Mouse (Mus musculus) MEL (cell line): ENCODE measurements at regions not wholly inside any gene's neighbourhood (a gene's known extent, or its start where the extent isn't known, plus 50 kb on each side); places are given as distances from the start of the nearest gene placed in this dataset.

Experiments
- DNase-seq: peaks from one replicate; pipeline ENCODE4 v3.0.0; 2011; ENCODE audit warnings: low read depth, low spot score
- H3K27ac ChIP-seq: 2 replicates; pipeline ENCODE4 v1.5.1; 2012; ENCODE audit warnings: low read depth, mild to moderate bottlenecking, control low read depth, low read length, moderate library complexity; ENCODE audit not compliant: control insufficient read depth
- H3K27me3 ChIP-seq, 2 experiments: fragments of 150-350 bp in 1 of 2; sonication (generic) in 1 of 2; 2 replicates each; pipeline ENCODE4 v1.6.1; 2012; ENCODE audit warnings: low read length in 2 of 2, mild to moderate bottlenecking in 2 of 2, improper control_type of control experiment in 1 of 2, moderate library complexity in 1 of 2; ENCODE audit not compliant: insufficient read depth in 2 of 2, control insufficient read depth in 1 of 2
- H3K36me3 ChIP-seq, 2 experiments: 2 replicates each; pipeline ENCODE4 v1.6.1; 2012 to 2014; ENCODE audit warnings: low read length in 2 of 2, improper control_type of control experiment in 1 of 2, inconsistent platforms in 1 of 2, mild to moderate bottlenecking in 1 of 2; ENCODE audit not compliant: insufficient read depth in 2 of 2, control insufficient read depth in 1 of 2
- H3K4me1 ChIP-seq, 2 experiments: fragments of 150-350 bp in 1 of 2; sonication (generic) in 1 of 2; 2 replicates each; pipeline ENCODE4 v1.6.1; 2012; ENCODE audit warnings: low read length in 2 of 2, improper control_type of control experiment in 1 of 2, mild to moderate bottlenecking in 1 of 2; ENCODE audit not compliant: insufficient read depth in 2 of 2, control insufficient read depth in 1 of 2
- H3K4me3 ChIP-seq, 2 experiments: fragments of 150-350 bp in 1 of 2; sonication (generic) in 1 of 2; 2 replicates each; pipeline ENCODE4 v1.5.1; 2012; ENCODE audit warnings: low read depth in 2 of 2, low read length in 2 of 2, mild to moderate bottlenecking in 2 of 2, moderate library complexity in 2 of 2, control low read depth in 1 of 2, improper control_type of control experiment in 1 of 2; ENCODE audit not compliant: control insufficient read depth in 1 of 2, insufficient read depth in 1 of 2
- H3K79me2 ChIP-seq: 2 replicates; pipeline ENCODE4 v1.6.1; 2012; ENCODE audit warnings: mild to moderate bottlenecking, low read length, moderate library complexity; ENCODE audit not compliant: control insufficient read depth, poor library complexity, insufficient read depth
- H3K9ac ChIP-seq: 2 replicates; pipeline ENCODE4 v1.6.1; 2012; ENCODE audit warnings: low read depth, mild to moderate bottlenecking, control low read depth, low read length, moderate library complexity; ENCODE audit not compliant: control insufficient read depth, poor library complexity, severe bottlenecking
- H3K9me3 ChIP-seq: fragments of 150-350 bp; sonication (generic); replicated peaks from 2 replicates; pipeline ENCODE4 v1.6.1; 2012; ENCODE audit warnings: mild to moderate bottlenecking, low read length, improper control_type of control experiment, moderate library complexity; ENCODE audit not compliant: insufficient read depth
- CHD2 ChIP-seq: IDR thresholded peaks from 2 replicates; pipeline ENCODE4 v1.6.1; 2011; ENCODE audit warnings: low read length, improper control_type of control experiment
- CTCF ChIP-seq, 3 experiments: IDR thresholded peaks in 2 of 3; conservative IDR thresholded peaks in 1 of 3; 2 replicates each; pipeline ENCODE4 v1.5.1; 2011 to 2012; ENCODE audit warnings: low read length in 3 of 3, low read depth in 2 of 3, mild to moderate bottlenecking in 2 of 3, improper control_type of control experiment in 1 of 3, inconsistent platforms in 1 of 3, mixed read lengths in 1 of 3, moderate library complexity in 1 of 3; ENCODE audit not compliant: control insufficient read depth in 1 of 3, insufficient read depth in 1 of 3, poor library complexity in 1 of 3, severe bottlenecking in 1 of 3
- EP300 ChIP-seq, 2 experiments: IDR thresholded peaks; 2 replicates each; pipeline ENCODE4 v1.6.1; 2011; ENCODE audit warnings: improper control_type of control experiment in 2 of 2, low read length in 2 of 2, low read depth in 1 of 2, mild to moderate bottlenecking in 1 of 2
- ETS1 ChIP-seq: IDR thresholded peaks from 2 replicates; pipeline ENCODE4 v1.6.1; 2012; ENCODE audit warnings: low read depth, mild to moderate bottlenecking, inconsistent platforms, low read length, improper control_type of control experiment, moderate library complexity
- GABPA ChIP-seq: IDR thresholded peaks from 2 replicates; pipeline ENCODE4 v1.6.1; 2012; ENCODE audit warnings: low read depth, mild to moderate bottlenecking, inconsistent platforms, low read length, improper control_type of control experiment, moderate library complexity
- GATA1 ChIP-seq: IDR thresholded peaks from 2 replicates; pipeline ENCODE4 v1.6.1; 2011; ENCODE audit warnings: low read depth, low read length, improper control_type of control experiment
- HCFC1 ChIP-seq: IDR thresholded peaks from 2 replicates; pipeline ENCODE4 v1.6.1; 2012; ENCODE audit warnings: low read depth, mild to moderate bottlenecking, inconsistent platforms, low read length, improper control_type of control experiment, moderate library complexity
- MAZ ChIP-seq: IDR thresholded peaks from 2 replicates; pipeline ENCODE4 v1.6.1; 2012; ENCODE audit warnings: low read depth, mild to moderate bottlenecking, inconsistent platforms, low read length, improper control_type of control experiment
- MYB ChIP-seq: IDR thresholded peaks from 2 replicates; pipeline ENCODE4 v1.6.1; 2011; ENCODE audit warnings: mild to moderate bottlenecking, low read depth, low read length, improper control_type of control experiment
- MYC ChIP-seq: IDR thresholded peaks from 2 replicates; pipeline ENCODE4 v1.6.1; 2011; ENCODE audit warnings: low read depth, mild to moderate bottlenecking, low read length, improper control_type of control experiment, moderate library complexity
- NRF1 ChIP-seq: IDR thresholded peaks from 2 replicates; pipeline ENCODE4 v1.6.1; 2014; ENCODE audit warnings: low read depth, mild to moderate bottlenecking, inconsistent platforms, low read length, improper control_type of control experiment, moderate library complexity; ENCODE audit not compliant: poor library complexity, insufficient read depth, severe bottlenecking
- POLR2A ChIP-seq, 2 experiments: IDR thresholded peaks; 2 replicates each; pipeline ENCODE4 v1.6.1; 2011 to 2012; ENCODE audit warnings: low read length in 2 of 2, mild to moderate bottlenecking in 2 of 2, control low read depth in 1 of 2, improper control_type of control experiment in 1 of 2, low read depth in 1 of 2, moderate library complexity in 1 of 2; ENCODE audit not compliant: control insufficient read depth in 1 of 2, insufficient read depth in 1 of 2, poor library complexity in 1 of 2
- POLR2AphosphoS2 ChIP-seq: IDR thresholded peaks from 2 replicates; pipeline ENCODE4 v1.6.1; 2011; ENCODE audit warnings: low read length, improper control_type of control experiment
- RAD21 ChIP-seq: IDR thresholded peaks from 2 replicates; pipeline ENCODE4 v1.6.1; 2011; ENCODE audit warnings: mild to moderate bottlenecking, low read depth, low read length, improper control_type of control experiment
- RCOR1 ChIP-seq: IDR thresholded peaks from 2 replicates; pipeline ENCODE4 v1.6.1; 2012; ENCODE audit warnings: low read depth, mild to moderate bottlenecking, inconsistent platforms, low read length, improper control_type of control experiment
- TAL1 ChIP-seq: IDR thresholded peaks from 2 replicates; pipeline ENCODE4 v1.6.1; 2012; ENCODE audit warnings: mild to moderate bottlenecking, inconsistent platforms, low read length, moderate library complexity, mixed read lengths
- TCF12 ChIP-seq: IDR thresholded peaks from 2 replicates; pipeline ENCODE4 v1.6.1; 2014; ENCODE audit warnings: low read depth, mild to moderate bottlenecking, inconsistent platforms, low read length, improper control_type of control experiment, moderate library complexity
- USF1 ChIP-seq: IDR thresholded peaks from 2 replicates; pipeline ENCODE4 v1.6.1; 2014; ENCODE audit warnings: low read depth, mild to moderate bottlenecking, inconsistent platforms, low read length, improper control_type of control experiment, moderate library complexity
- ZKSCAN1 ChIP-seq: IDR thresholded peaks from 2 replicates; pipeline ENCODE4 v1.6.1; 2012; ENCODE audit warnings: low read depth, mild to moderate bottlenecking, inconsistent platforms, low read length, improper control_type of control experiment, moderate library complexity

GRCm38 (mm10) chr8:89471116-89471515 lies 427.2 kb upstream of the Sall1 start:
- DNase-seq, result no peak
- Histone ChIP-seq H3K4me1 (no peaks in the 10 kb centered on the region), H3K4me3 (no peak overlapping the region), H3K27ac (no peak overlapping the region), H3K36me3 (no peaks in the 10 kb centered on the region), H3K9me3 (no peaks in the 10 kb centered on the region), H3K9ac (no peak overlapping the region), H3K27me3 (no peaks in the 10 kb centered on the region), H3K79me2 (no peaks in the 10 kb centered on the region)
- TF ChIP-seq POLR2AphosphoS2, result no peak
- no peak for TF ChIP-seq USF1
- TF ChIP-seq NRF1, result no peak
- TF ChIP-seq RAD21, result no peak
- TF ChIP-seq TCF12, result no peak
- no peak for TF ChIP-seq ZKSCAN1
- no peak for TF ChIP-seq CTCF (IDR thresholded peaks at IDR 0.05 in 2 of 3, conservative IDR thresholded peaks at IDR 0.05 in 1 of 3; ENCODE audit: control insufficient read depth in 1 of 3, insufficient read depth in 1 of 3, low read depth in 2 of 3, low read length in 3 of 3, poor library complexity in 1 of 3, severe bottlenecking in 1 of 3)
- no peak for TF ChIP-seq CHD2
- no peak for TF ChIP-seq EP300 (IDR thresholded peaks at IDR 0.05; ENCODE audit: low read depth in 1 of 2, low read length in 2 of 2)
- no peak for TF ChIP-seq MYB
- no peak for TF ChIP-seq HCFC1
- TF ChIP-seq POLR2A (IDR thresholded peaks at IDR 0.05; ENCODE audit: control insufficient read depth in 1 of 2, insufficient read depth in 1 of 2, low read depth in 1 of 2, low read length in 2 of 2, poor library complexity in 1 of 2), result no peak
- TF ChIP-seq GATA1, result no peak
- TF ChIP-seq RCOR1, result no peak
- no peak for TF ChIP-seq GABPA
- TF ChIP-seq ETS1, result no peak
- TF ChIP-seq MYC, result no peak

GRCm38 (mm10) chr8:89468782-89469220 lies 424.8 kb upstream of the Sall1 start:
- Histone ChIP-seq H3K4me1 (no peaks in the 10 kb centered on the region), H3K4me3 (no peak overlapping the region), H3K27ac (no peak overlapping the region), H3K9ac (no peak overlapping the region), H3K27me3 (no peaks in the 10 kb centered on the region), H3K36me3 (no peaks in the 10 kb centered on the region), H3K79me2 (no peaks in the 10 kb centered on the region), H3K9me3 (no peaks in the 10 kb centered on the region)
- no peak for DNase-seq
- TF ChIP-seq MAZ (no peak), TAL1 (no peak), TCF12 (no peak)
